Mouse (Mus musculus) forebrain, embryonic 16.5 days (tissue): ENCODE results near the gene Avil. TPM values are rescaled to one million over a fixed set of nuclear protein-coding genes. Genes with fewer than 3 reads are reported as not detected.

Source experiments
- ATAC-seq: fragments of 200-750 bp; cut with Nextera tagmentation; 2 replicates; pipeline ENCODE4 v1.8.0; 2017; ENCODE audit warnings: mild to moderate bottlenecking, moderate library complexity
- H3K27ac ChIP-seq: fragments of 300-500 bp; sonication (generic); 2 replicates; pipeline ENCODE4 v1.5.1; 2014; ENCODE audit warnings: low read length, control low read depth
- H3K27me3 ChIP-seq: fragments of 300-500 bp; sonication (generic); replicated peaks from 2 replicates; pipeline ENCODE4 v1.6.1; 2014; ENCODE audit warnings: low read length; ENCODE audit not compliant: control insufficient read depth, insufficient read depth
- H3K36me3 ChIP-seq: fragments of 300-500 bp; sonication (generic); 2 replicates; pipeline ENCODE4 v1.6.1; 2014; ENCODE audit not compliant: control insufficient read depth, insufficient read depth
- H3K4me1 ChIP-seq: fragments of 300-500 bp; sonication (generic); replicated peaks from 2 replicates; pipeline ENCODE4 v1.6.1; 2014; ENCODE audit warnings: low read length; ENCODE audit not compliant: control insufficient read depth, insufficient read depth
- H3K4me2 ChIP-seq: fragments of 300-500 bp; sonication (generic); 2 replicates; pipeline ENCODE4 v1.6.1; 2014; ENCODE audit warnings: mild to moderate bottlenecking, low read length, control low read depth
- H3K4me3 ChIP-seq: fragments of 300-500 bp; sonication (generic); replicated peaks from 2 replicates; pipeline ENCODE4 v1.5.1; 2014; ENCODE audit warnings: mild to moderate bottlenecking, low read length, control low read depth
- H3K9ac ChIP-seq: fragments of 300-500 bp; sonication (generic); replicated peaks from 2 replicates; pipeline ENCODE4 v1.6.1; 2014; ENCODE audit warnings: low read depth, low read length, control low read depth
- H3K9me3 ChIP-seq: fragments of 300-500 bp; sonication (generic); 2 replicates; pipeline ENCODE4 v1.6.1; 2016; ENCODE audit warnings: low read length; ENCODE audit not compliant: control insufficient read depth
- WGBS: fragments of 180-500 bp; shearing (Covaris S2); extraction: QIAGEN DNeasy Blood & Tissue Kit; methylation state at CpG from one replicate; pipeline ENCODE4 v1.1.7; 2014; 5-methylcytosine and 5-hydroxymethylcytosine counted together
- polyA plus RNA-seq: library from polyadenylated mRNA; unstranded; fragments of >200 nt; fragmentation: Nextera tagmentation; extraction: Ambion mirVana; gene quantifications from 2 replicates; pipeline ENCODE4 v1.2.1, GENCODE M21; 2015

Gene Avil
- polyA plus RNA-seq, 1 experiment from 2014 or later, result 0.15 TPM

- 93% methylated on average over 5 of the region's 5 CpGs for WGBS
- no peak for ATAC-seq
- Histone ChIP-seq H3K4me2 (no peak overlapping the region), H3K36me3 (peaks cover 6% of the 10 kb centered on the region), H3K4me1 (no peaks in the 10 kb centered on the region), H3K9me3 (no peaks in the 10 kb centered on the region), H3K9ac (no peak overlapping the region), H3K27me3 (no peaks in the 10 kb centered on the region), H3K4me3 (no peak overlapping the region), H3K27ac (no peak overlapping the region)
These were observed 2.3 kb downstream of the Avil start for GRCm38 (mm10) chr10:127002765-127003164.

- WGBS, result 91% methylated on average over 8 of the region's 8 CpGs
- peaks cover 4% of the 10 kb centered on the region for H3K36me3 ChIP-seq
- no peak overlapping the region for H3K27ac ChIP-seq
- no peak overlapping the region for H3K4me3 ChIP-seq
- no peaks in the 10 kb centered on the region for H3K4me1 ChIP-seq
- H3K27me3 ChIP-seq, result no peaks in the 10 kb centered on the region
- H3K4me2 ChIP-seq, result no peak overlapping the region
- ATAC-seq, result no peak
- H3K9ac ChIP-seq, result no peak overlapping the region
- H3K9me3 ChIP-seq, result no peaks in the 10 kb centered on the region
These were observed 2.8 kb downstream of the Avil start for GRCm38 (mm10) chr10:127003334-127003733.

- Histone ChIP-seq H3K4me1 (no peaks in the 10 kb centered on the region), H3K9me3 (no peaks in the 10 kb centered on the region), H3K9ac (no peak overlapping the region), H3K4me2 (no peak overlapping the region), H3K27ac (no peak overlapping the region), H3K4me3 (no peak overlapping the region), H3K36me3 (no peaks in the 10 kb centered on the region), H3K27me3 (no peaks in the 10 kb centered on the region)
- WGBS, result 70% methylated on average over 7 of the region's 7 CpGs
- no peak for ATAC-seq
These were observed 3.3 kb downstream of the Avil start for GRCm38 (mm10) chr10:127003806-127004205.

GRCm38 (mm10) chr10:127016488-127016887, 16.0 kb downstream of the Avil start:
- Histone ChIP-seq H3K4me2 (no peak overlapping the region), H3K36me3 (no peaks in the 10 kb centered on the region), H3K4me1 (no peaks in the 10 kb centered on the region), H3K27me3 (no peaks in the 10 kb centered on the region), H3K9me3 (no peaks in the 10 kb centered on the region), H3K27ac (no peak overlapping the region), H3K9ac (no peak overlapping the region), H3K4me3 (no peak overlapping the region)
- 64% methylated on average over 5 of the region's 5 CpGs for WGBS
- ATAC-seq, result no peak

- Histone ChIP-seq H3K36me3 (no peaks in the 10 kb centered on the region; the same call in 1 of the 2 replicates), H3K4me3 (no peak overlapping the region), H3K4me2 (no peak overlapping the region), H3K9ac (no peak overlapping the region), H3K27me3 (no peaks in the 10 kb centered on the region), H3K9me3 (no peaks in the 10 kb centered on the region), H3K27ac (no peak overlapping the region), H3K4me1 (no peaks in the 10 kb centered on the region)
- ATAC-seq, result no peak
- 19% methylated on average over 2 of the region's 2 CpGs for WGBS
These were observed 16.6 kb downstream of the Avil start for GRCm38 (mm10) chr10:127017071-127017470.

- no peak overlapping the region for H3K9ac ChIP-seq
- H3K27me3 ChIP-seq, result no peaks in the 10 kb centered on the region
- no peaks in the 10 kb centered on the region for H3K9me3 ChIP-seq
- 58% methylated on average over 16 of the region's 16 CpGs for WGBS
- no peak overlapping the region for H3K27ac ChIP-seq
- no peak overlapping the region for H3K4me3 ChIP-seq
- H3K4me1 ChIP-seq, result no peaks in the 10 kb centered on the region
- H3K36me3 ChIP-seq, result no peaks in the 10 kb centered on the region; the same call in 1 of the 2 replicates
- no peak overlapping the region for H3K4me2 ChIP-seq
- ATAC-seq, result no peak
These were observed 17.9 kb downstream of the Avil start for GRCm38 (mm10) chr10:127018422-127018821.

GRCm38 (mm10) chr10:127030336-127031296, 30.1 kb downstream of the Avil start, which contains the start of gene Tsfm:
Gene Tsfm (minus strand): TSS chr10:127030840.
- peak within 1 kb of the TSS; percentile 86 for H3K4me2 ChIP-seq
- H3K4me3 ChIP-seq, result peak within 1 kb of the TSS; percentile 82
- WGBS, result 6% methylated on average over 53 of the region's 56 CpGs
- H3K36me3 ChIP-seq, result peaks cover 14% of the 10 kb centered on the region
- H3K27me3 ChIP-seq, result no peaks in the 10 kb centered on the region
- peaks cover 6% of the 10 kb centered on the region for H3K4me1 ChIP-seq
- peak within 1 kb of the TSS; percentile 44 for H3K27ac ChIP-seq
- H3K9me3 ChIP-seq, result no peaks in the 10 kb centered on the region
- peak; percentile 90 for ATAC-seq
- H3K9ac ChIP-seq, result peak within 1 kb of the TSS; percentile 81

- Histone ChIP-seq H3K4me1 (peaks cover 6% of the 10 kb centered on the region), H3K9ac (no peak overlapping the region), H3K9me3 (no peaks in the 10 kb centered on the region), H3K4me2 (no peak overlapping the region), H3K4me3 (no peak overlapping the region), H3K36me3 (no peaks in the 10 kb centered on the region), H3K27me3 (no peaks in the 10 kb centered on the region), H3K27ac (no peak overlapping the region)
- WGBS, result 79% methylated on average over 8 of the region's 8 CpGs
- no peak for ATAC-seq
These were observed 32.8 kb downstream of the Avil start for GRCm38 (mm10) chr10:127033301-127033741.

GRCm38 (mm10) chr10:127036273-127036672, 35.8 kb downstream of the Avil start:
- 0 out of 2 replicates have a peak, but pooled peaks cover 2% of the 10 kb centered on the region for H3K27me3 ChIP-seq
- ATAC-seq, result no peak
- no peak overlapping the region for H3K9ac ChIP-seq
- peaks cover 4% of the 10 kb centered on the region for H3K4me1 ChIP-seq
- no peak overlapping the region for H3K4me2 ChIP-seq
- no peak overlapping the region for H3K4me3 ChIP-seq
- no peaks in the 10 kb centered on the region for H3K36me3 ChIP-seq
- H3K27ac ChIP-seq, result no peak overlapping the region
- 80% methylated on average over 12 of the region's 12 CpGs for WGBS
- no peaks in the 10 kb centered on the region for H3K9me3 ChIP-seq
